Mouse (Mus musculus) left cerebral cortex, postnatal 10 days (tissue): ENCODE measurements at regions not wholly inside any gene's neighbourhood (a gene's known extent, or its start where the extent isn't known, plus 50 kb on each side); places are given as distances from the start of the nearest gene placed in this dataset.

Experiments
- DNase-seq, 2 experiments: peaks; one replicate each; pipeline ENCODE4 v3.0.0; 2021 to 2022; ENCODE audit warnings: low spot score in 2 of 2, mixed read lengths in 1 of 2; ENCODE audit errors: extremely low spot score in 1 of 2
- intact Hi-C: fragments of 180-260 bp; cut with DNase I; formaldehyde crosslinking; loops from one replicate; pipeline ENCODE4 v1.15.1; 2025

GRCm38 (mm10) chr1:168975037-168975698 lies 543.1 kb upstream of the Pbx1 start:
- DNase-seq, result no peak
- intact Hi-C loops, result no loop called here

- intact Hi-C loops, result no loop called here
- no peak for DNase-seq
Measured at GRCm38 (mm10) chr1:168969402-168969801, 537.3 kb upstream of the Pbx1 start.

- DNase-seq, result no peak
- intact Hi-C loops, result no loop called here
Measured at GRCm38 (mm10) chr1:168967334-168967733, 535.3 kb upstream of the Pbx1 start.

- DNase-seq, result peak in 1 of 2 experiments; percentile 12
- intact Hi-C loops, result no loop called here
Measured at GRCm38 (mm10) chr1:168964467-168964904, 532.4 kb upstream of the Pbx1 start.

- intact Hi-C loops, result no loop called here
- no peak for DNase-seq
Measured at GRCm38 (mm10) chr1:168950947-168951346, 518.9 kb upstream of the Pbx1 start.

- DNase-seq, result no peak
- intact Hi-C loops, result no loop called here
Measured at GRCm38 (mm10) chr1:168924100-168924815, 492.2 kb upstream of the Pbx1 start.

GRCm38 (mm10) chr1:168918331-168919076 lies 486.4 kb upstream of the Pbx1 start:
- DNase-seq, result no peak
- intact Hi-C loops, result no loop called here

GRCm38 (mm10) chr1:168908684-168909175 lies 476.7 kb upstream of the Pbx1 start:
- intact Hi-C loops, result no loop called here

GRCm38 (mm10) chr1:168908192-168908591 lies 476.1 kb upstream of the Pbx1 start:
- no peak for DNase-seq
- intact Hi-C loops, result no loop called here

More at GRCm38 (mm10) chr1:168908684-168909175, 476.7 kb upstream of the Pbx1 start:
- no peak for DNase-seq

- intact Hi-C loops, result no loop called here
- no peak for DNase-seq
Measured at GRCm38 (mm10) chr1:168898483-168898882, 466.4 kb upstream of the Pbx1 start.

GRCm38 (mm10) chr1:168861577-168861976 lies 429.5 kb upstream of the Pbx1 start:
- DNase-seq, result no peak
- intact Hi-C loops, result no loop called here

- DNase-seq, result no peak
- intact Hi-C loops, result no loop called here
Measured at GRCm38 (mm10) chr1:168823184-168823583, 391.1 kb upstream of the Pbx1 start.

- intact Hi-C loops, result no loop called here
- no peak for DNase-seq
Measured at GRCm38 (mm10) chr1:168818381-168818780, 386.3 kb upstream of the Pbx1 start.

GRCm38 (mm10) chr1:168807084-168807483 lies 375.0 kb upstream of the Pbx1 start:
- no peak for DNase-seq
- intact Hi-C loops, result no loop called here

- intact Hi-C loops, result no loop called here
- DNase-seq, result no peak
Measured at GRCm38 (mm10) chr1:168805442-168805841, 373.4 kb upstream of the Pbx1 start.

GRCm38 (mm10) chr1:168801046-168801445 lies 369.0 kb upstream of the Pbx1 start:
- intact Hi-C loops, result no loop called here
- no peak for DNase-seq

GRCm38 (mm10) chr1:168786731-168787130 lies 354.7 kb upstream of the Pbx1 start:
- intact Hi-C loops, result no loop called here
- DNase-seq, result no peak

GRCm38 (mm10) chr1:168783851-168784250 lies 351.8 kb upstream of the Pbx1 start:
- no peak for DNase-seq
- intact Hi-C loops, result no loop called here

- intact Hi-C loops, result no loop called here
- no peak for DNase-seq
Measured at GRCm38 (mm10) chr1:168764368-168764895, 332.4 kb upstream of the Pbx1 start.
